Mouse (Mus musculus): ENCODE results near the gene Ccnl2. TPM values are rescaled to one million over a fixed set of nuclear protein-coding genes. Genes with fewer than 3 reads are reported as not detected.

Ccnl2 gene
- polyA plus RNA-seq, 1 experiment from 2014 or later = 132 TPM

GRCm38 (mm10) chr4:155859318-155859717 is 47.0 kb downstream of the Ccnl2 start:
- H3K27me3 ChIP-seq (replicated peaks) = no peaks in the 10 kb centered on the region
- H3K4me3 ChIP-seq (replicated peaks) = no peak overlapping the region
- no peak overlapping the region for H3K9ac ChIP-seq
- H3K27ac ChIP-seq = no peak overlapping the region
- no peak overlapping the region for H3K4me2 ChIP-seq (replicated peaks)
- no peaks in the 10 kb centered on the region for H3K9me3 ChIP-seq
- 16% methylated on average over 13 of the region's 13 CpGs for WGBS
- peak; percentile 61 for ATAC-seq
- H3K36me3 ChIP-seq = peaks cover 36% of the 10 kb centered on the region
- no peaks in the 10 kb centered on the region for H3K4me1 ChIP-seq (replicated peaks)

- no peak overlapping the region for H3K27ac ChIP-seq
- H3K36me3 ChIP-seq = peaks cover 30% of the 10 kb centered on the region
- no peak overlapping the region for H3K4me2 ChIP-seq (replicated peaks)
- no peak overlapping the region for H3K9ac ChIP-seq
- WGBS = 87% methylated on average over 7 of the region's 7 CpGs
- H3K9me3 ChIP-seq = no peaks in the 10 kb centered on the region
- no peak for ATAC-seq
- no peak overlapping the region for H3K4me3 ChIP-seq (replicated peaks)
- H3K27me3 ChIP-seq (replicated peaks) = no peaks in the 10 kb centered on the region
- H3K4me1 ChIP-seq (replicated peaks) = no peaks in the 10 kb centered on the region
These were observed 49.5 kb downstream of the Ccnl2 start for GRCm38 (mm10) chr4:155861787-155862186.

- Histone ChIP-seq H3K4me3 (replicated peaks) (no peak within 1 kb of the TSS), H3K36me3 (peaks cover 27% of the 10 kb centered on the region), H3K27ac (no peak within 1 kb of the TSS), H3K27me3 (replicated peaks) (no peaks in the 10 kb centered on the region), H3K4me2 (replicated peaks) (no peak within 1 kb of the TSS), H3K4me1 (replicated peaks) (no peaks in the 10 kb centered on the region), H3K9me3 (no peaks in the 10 kb centered on the region), H3K9ac (no peak within 1 kb of the TSS)
- ATAC-seq = no peak
- WGBS = 81% methylated on average over 5 of the region's 5 CpGs
These were observed 50.7 kb downstream of the Ccnl2 start, which contains the start of gene Tas1r3 for GRCm38 (mm10) chr4:155863001-155863400. Gene Tas1r3, minus strand, starts transcription at chr4:155863362.

GRCm38 (mm10) chr4:155868614-155869298 is 56.5 kb downstream of the Ccnl2 start:
- WGBS = 10% methylated on average over 22 of the region's 22 CpGs
- H3K27ac ChIP-seq = peak overlapping the region; percentile 25
- peaks cover 32% of the 10 kb centered on the region for H3K36me3 ChIP-seq
- peaks cover 13% of the 10 kb centered on the region for H3K4me1 ChIP-seq (replicated peaks)
- peak overlapping the region; percentile 76 for H3K4me2 ChIP-seq (replicated peaks)
- H3K9ac ChIP-seq = peak overlapping the region; percentile 58
- peak; percentile 78 for ATAC-seq
- peak overlapping the region; percentile 58 for H3K4me3 ChIP-seq (replicated peaks)
- H3K27me3 ChIP-seq (replicated peaks) = no peaks in the 10 kb centered on the region
- H3K9me3 ChIP-seq = no peaks in the 10 kb centered on the region

GRCm38 (mm10) chr4:155869317-155870033 is 57.2 kb downstream of the Ccnl2 start, which contains the start of the genes Cptp and Ints11:
Gene Cptp, minus strand, starts transcription at chr4:155869440.
Gene Ints11, plus strand, starts transcription at chr4:155869546.
- peaks cover 13% of the 10 kb centered on the region for H3K4me1 ChIP-seq (replicated peaks)

GRCm38 (mm10) chr4:155871404-155871803 is 59.1 kb downstream of the Ccnl2 start:
- WGBS = 85% methylated on average over 7 of the region's 7 CpGs
- ATAC-seq = no peak
- H3K9me3 ChIP-seq = no peaks in the 10 kb centered on the region
- H3K9ac ChIP-seq = no peak overlapping the region
- H3K27me3 ChIP-seq (replicated peaks) = no peaks in the 10 kb centered on the region
- H3K4me3 ChIP-seq (replicated peaks) = no peak overlapping the region
- peaks cover 35% of the 10 kb centered on the region for H3K36me3 ChIP-seq
- peaks cover 13% of the 10 kb centered on the region for H3K4me1 ChIP-seq (replicated peaks)
- H3K4me2 ChIP-seq (replicated peaks) = no peak overlapping the region
- no peak overlapping the region for H3K27ac ChIP-seq

More at GRCm38 (mm10) chr4:155869317-155870033, 57.2 kb downstream of the Ccnl2 start, which contains the start of the genes Cptp and Ints11:
- Histone ChIP-seq H3K27me3 (replicated peaks) (no peaks in the 10 kb centered on the region), H3K36me3 (peaks cover 35% of the 10 kb centered on the region), H3K27ac (peak within 1 kb of the TSS; percentile 25), H3K4me2 (replicated peaks) (peak within 1 kb of the TSS; percentile 76), H3K4me3 (replicated peaks) (peak within 1 kb of the TSS; percentile 58), H3K9ac (peak within 1 kb of the TSS; percentile 63), H3K9me3 (no peaks in the 10 kb centered on the region)
- ATAC-seq = peak; percentile 98
- under 1% methylated on average over 63 of the region's 63 CpGs for WGBS

Other genes starting within 250 kb of the Ccnl2 start
- 7.0 and 7.2 TPM in 2 replicates for gene Slc35e2, start 211.1 kb upstream of the Ccnl2 start, polyA plus RNA-seq (2015; fragmentation: Nextera tagmentation; extraction: Ambion mirVana)
- gene Cdk11b, start 187.6 kb upstream of the Ccnl2 start, polyA plus RNA-seq (2015; fragmentation: Nextera tagmentation; extraction: Ambion mirVana) = 50.2 and 53.9 TPM in 2 replicates
- gene Gm10563, start 167.1 kb upstream of the Ccnl2 start, polyA plus RNA-seq (2015; fragmentation: Nextera tagmentation; extraction: Ambion mirVana) = not detected in 2 replicates
- 36.8 and 38.0 TPM in 2 replicates for gene Mmp23, start 159.1 kb upstream of the Ccnl2 start, polyA plus RNA-seq (2015; fragmentation: Nextera tagmentation; extraction: Ambion mirVana)
- 17.8 and 22.6 TPM in 2 replicates for gene Mib2, start 143.3 kb upstream of the Ccnl2 start, polyA plus RNA-seq (2015; fragmentation: Nextera tagmentation; extraction: Ambion mirVana)
- gene Fndc10, start 118.1 kb upstream of the Ccnl2 start, polyA plus RNA-seq (2015; fragmentation: Nextera tagmentation; extraction: Ambion mirVana) = 6.1 and 7.6 TPM in 2 replicates
- 150 and 153 TPM in 2 replicates for gene Ssu72, start 107.7 kb upstream of the Ccnl2 start, polyA plus RNA-seq (2015; fragmentation: Nextera tagmentation; extraction: Ambion mirVana)
- gene Tmem240, start 77.7 kb upstream of the Ccnl2 start, polyA plus RNA-seq (2015; fragmentation: Nextera tagmentation; extraction: Ambion mirVana) = 0.80 and 0.84 TPM in 2 replicates
- 135 and 156 TPM in 2 replicates for gene Atad3a, start 51.4 kb upstream of the Ccnl2 start, polyA plus RNA-seq (2015; fragmentation: Nextera tagmentation; extraction: Ambion mirVana)
- gene Vwa1, start 37.8 kb upstream of the Ccnl2 start, polyA plus RNA-seq (2015; fragmentation: Nextera tagmentation; extraction: Ambion mirVana) = 16.7 TPM in 2 replicates
- gene Tmem88b, start 26.6 kb upstream of the Ccnl2 start, polyA plus RNA-seq (2015; fragmentation: Nextera tagmentation; extraction: Ambion mirVana) = 1.00 and 1.1 TPM in 2 replicates
- gene Ankrd65, start 22.1 kb upstream of the Ccnl2 start, polyA plus RNA-seq (2015; fragmentation: Nextera tagmentation; extraction: Ambion mirVana) = not detected in 2 replicates
- gene Mrpl20, start 9.6 kb upstream of the Ccnl2 start, polyA plus RNA-seq (2015; fragmentation: Nextera tagmentation; extraction: Ambion mirVana) = 225 and 226 TPM in 2 replicates
- gene Aurkaip1, start 18.8 kb downstream of the Ccnl2 start, polyA plus RNA-seq (2015; fragmentation: Nextera tagmentation; extraction: Ambion mirVana) = 169 and 171 TPM in 2 replicates
- gene Mxra8, start 27.2 kb downstream of the Ccnl2 start, polyA plus RNA-seq (2015; fragmentation: Nextera tagmentation; extraction: Ambion mirVana) = 76.9 and 81.3 TPM in 2 replicates
- 9.9 and 11.9 TPM in 2 replicates for gene Dvl1, start 34.9 kb downstream of the Ccnl2 start, polyA plus RNA-seq (2015; fragmentation: Nextera tagmentation; extraction: Ambion mirVana)
- 0.25 and 0.51 TPM in 2 replicates for gene Tas1r3, start 50.9 kb downstream of the Ccnl2 start, polyA plus RNA-seq (2015; fragmentation: Nextera tagmentation; extraction: Ambion mirVana)
- 20.3 and 20.6 TPM in 2 replicates for gene Cptp, start 57.0 kb downstream of the Ccnl2 start, polyA plus RNA-seq (2015; fragmentation: Nextera tagmentation; extraction: Ambion mirVana)
- gene Ints11, start 57.1 kb downstream of the Ccnl2 start, polyA plus RNA-seq (2015; fragmentation: Nextera tagmentation; extraction: Ambion mirVana) = 61.3 and 64.1 TPM in 2 replicates
- 46.6 and 54.0 TPM in 2 replicates for gene Pusl1, start 79.3 kb downstream of the Ccnl2 start, polyA plus RNA-seq (2015; fragmentation: Nextera tagmentation; extraction: Ambion mirVana)
- 12.2 and 13.7 TPM in 2 replicates for gene Acap3, start 79.3 kb downstream of the Ccnl2 start, polyA plus RNA-seq (2015; fragmentation: Nextera tagmentation; extraction: Ambion mirVana)
- 100 and 105 TPM in 2 replicates for gene Ube2j2, start 131.3 kb downstream of the Ccnl2 start, polyA plus RNA-seq (2015; fragmentation: Nextera tagmentation; extraction: Ambion mirVana)
- gene C1qtnf12, start 149.8 kb downstream of the Ccnl2 start, polyA plus RNA-seq (2015; fragmentation: Nextera tagmentation; extraction: Ambion mirVana) = 60.1 and 60.2 TPM in 2 replicates
- 13.4 and 14.0 TPM in 2 replicates for gene B3galt6, start 180.2 kb downstream of the Ccnl2 start, polyA plus RNA-seq (2015; fragmentation: Nextera tagmentation; extraction: Ambion mirVana)
- 154 and 166 TPM in 2 replicates for gene Sdf4, start 180.4 kb downstream of the Ccnl2 start, polyA plus RNA-seq (2015; fragmentation: Nextera tagmentation; extraction: Ambion mirVana)
- gene Tnfrsf4, start 201.4 kb downstream of the Ccnl2 start, polyA plus RNA-seq (2015; fragmentation: Nextera tagmentation; extraction: Ambion mirVana) = 0.49 and 0.52 TPM in 2 replicates
- gene Tnfrsf18, start 213.7 kb downstream of the Ccnl2 start, polyA plus RNA-seq (2015; fragmentation: Nextera tagmentation; extraction: Ambion mirVana) = 1.1 and 1.6 TPM in 2 replicates
- 3.1 and 3.9 TPM in 2 replicates for gene Ttll10, start 246.9 kb downstream of the Ccnl2 start, polyA plus RNA-seq (2015; fragmentation: Nextera tagmentation; extraction: Ambion mirVana)